Mouse (Mus musculus): ENCODE measurements around the gene Ormdl2.
"Not testable (repeated sequence)": the region's sequence is repeated elsewhere in the genome, so short reads cannot be mapped to it uniquely, and the experiment has no call there.

The Ormdl2 gene

DNA sequence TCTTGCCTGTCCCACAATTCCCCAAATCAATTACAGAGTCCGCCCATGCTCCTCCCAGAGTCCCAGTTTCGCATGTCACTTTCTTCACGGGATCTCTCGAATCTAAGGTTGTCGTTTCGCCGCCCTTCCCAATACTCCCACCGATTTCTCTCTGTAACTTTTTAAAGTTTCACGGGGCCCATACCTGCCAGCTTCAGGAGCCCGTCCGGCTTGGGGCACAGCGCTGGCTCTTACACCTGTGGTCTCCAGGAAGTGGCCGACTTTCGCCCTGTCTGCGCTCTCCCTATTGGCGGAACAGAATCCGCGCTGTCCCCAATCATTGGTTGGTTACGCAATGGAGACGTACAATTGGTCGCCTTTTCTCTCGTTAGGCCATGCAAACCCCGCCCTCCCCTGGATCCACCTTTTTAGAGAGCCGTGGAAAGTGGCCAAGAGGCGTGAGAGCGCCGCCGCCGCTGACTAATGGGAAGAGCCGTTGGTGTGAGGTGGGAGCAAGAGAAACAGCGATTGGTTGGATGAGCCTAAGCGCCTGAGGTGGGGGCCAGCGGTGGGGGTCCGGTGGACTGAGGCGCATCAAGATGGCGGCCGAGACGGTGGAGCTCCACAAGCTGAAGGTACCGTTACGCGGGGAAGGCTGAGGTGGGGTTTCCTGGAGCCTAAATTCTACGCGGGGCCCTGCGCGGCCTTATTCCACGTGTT, at the start of gene Ormdl2:
Gene Ormdl2, minus strand, starts transcription at position 288 of the 699 bp plus-strand sequence.
- DNase-seq (ENCODE audit: low read depth in 1 of 2, low spot score in 2 of 2): peak; percentile 97 to 99

- no peak for DNase-seq (ENCODE audit: low read depth in 1 of 2, low spot score in 2 of 2)
These were observed 48.9 kb upstream of the Ormdl2 start for GRCm38 (mm10) chr10:128870341-128870740.

DNA sequence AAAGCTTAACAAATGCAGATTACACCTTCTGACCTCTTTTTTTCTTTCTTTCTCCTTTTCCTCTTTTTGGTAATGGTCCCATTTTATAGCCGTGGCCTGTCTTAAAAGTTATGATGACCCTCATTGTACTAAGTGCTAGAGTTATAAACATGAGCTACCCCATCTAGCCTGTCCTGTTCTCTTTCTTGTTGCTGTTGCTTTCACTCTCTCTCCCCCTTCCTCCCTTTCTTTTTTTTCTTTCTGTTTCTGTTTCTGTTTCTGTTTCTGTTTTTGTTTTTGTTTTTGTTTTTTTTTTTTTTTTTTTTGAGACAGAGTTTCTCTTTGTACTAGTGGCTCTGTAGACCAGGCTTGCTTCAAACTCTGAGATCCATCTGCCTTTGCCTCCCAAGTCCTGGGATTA, 45.1 kb upstream of the Ormdl2 start:
- DNase-seq (ENCODE audit: low read depth in 1 of 2, low spot score in 2 of 2): no peak

- no peak for DNase-seq (ENCODE audit: low read depth in 1 of 2, low spot score in 2 of 2)
These were observed 44.6 kb upstream of the Ormdl2 start for GRCm38 (mm10) chr10:128866042-128866441.

- DNase-seq (ENCODE audit: low read depth in 1 of 2, low spot score in 2 of 2): no peak
These were observed 39.7 kb upstream of the Ormdl2 start for GRCm38 (mm10) chr10:128861176-128861575.

DNA sequence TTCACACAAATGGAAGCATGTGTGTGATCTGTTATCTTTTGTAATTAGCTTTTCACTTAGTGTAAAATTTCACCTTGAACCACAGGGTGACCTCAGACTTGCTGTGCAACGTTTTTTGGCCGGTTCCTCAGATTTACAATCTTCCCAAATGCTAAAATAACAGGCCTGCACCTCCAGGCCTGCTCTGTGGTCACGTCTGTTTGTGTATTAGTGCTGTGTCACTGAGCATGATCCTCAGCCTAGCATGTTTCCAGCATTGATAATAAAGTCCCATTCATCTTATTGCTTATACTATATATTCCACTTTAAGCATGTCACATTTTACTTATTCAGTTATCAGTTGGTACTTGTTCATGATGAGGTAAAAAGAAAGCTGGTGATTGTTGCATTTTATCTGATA, 28.9 kb upstream of the Ormdl2 start:
- no peak for DNase-seq (ENCODE audit: low read depth in 1 of 2, low spot score in 2 of 2)

DNA sequence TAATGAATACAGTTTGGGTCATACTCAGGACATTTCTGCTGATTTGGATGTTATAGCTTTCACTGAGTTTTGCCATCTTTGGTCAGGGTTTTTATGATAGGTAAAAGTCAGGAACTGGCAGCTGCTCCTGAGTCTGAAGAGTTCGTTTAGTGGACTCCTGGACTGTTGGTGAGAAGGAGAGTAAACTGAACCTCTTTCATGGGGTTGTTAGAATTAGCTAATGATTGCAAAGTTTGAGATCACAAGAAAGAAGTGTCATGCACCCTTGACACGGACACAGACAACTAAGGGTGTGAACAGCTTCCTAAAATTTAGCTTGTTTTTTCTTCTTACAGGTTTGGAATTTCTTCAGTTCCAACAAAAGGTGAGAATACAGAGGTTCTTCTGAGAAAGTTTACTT, 27.0 kb upstream of the Ormdl2 start:
- DNase-seq (ENCODE audit: low read depth in 1 of 2, low spot score in 2 of 2): no peak

DNA sequence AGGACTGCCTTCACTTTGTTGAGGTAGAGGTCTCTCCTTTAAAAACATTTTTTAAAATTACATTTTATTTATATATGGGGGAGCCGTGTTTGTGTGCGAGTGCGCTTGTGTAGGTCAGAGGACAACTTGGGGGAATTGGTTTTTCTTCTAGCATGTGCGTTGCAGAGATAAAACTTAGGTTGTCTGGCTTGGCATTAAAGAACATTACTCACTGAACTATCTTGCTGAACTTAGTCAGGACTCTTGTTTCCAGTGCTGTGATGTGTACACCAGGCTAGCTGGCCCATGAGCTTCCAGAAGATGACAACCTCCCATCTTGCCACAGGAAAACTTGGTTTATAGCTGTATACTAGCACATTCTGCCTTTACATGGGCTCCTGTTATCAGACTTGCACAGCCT, 25.2 kb upstream of the Ormdl2 start:
- no peak for DNase-seq (ENCODE audit: low read depth in 1 of 2, low spot score in 2 of 2)

GRCm38 (mm10) chr10:128845516-128845915, 24.1 kb upstream of the Ormdl2 start:
- DNase-seq (ENCODE audit: low read depth in 1 of 2, low spot score in 2 of 2): no peak

- DNase-seq (ENCODE audit: low read depth in 1 of 2, low spot score in 2 of 2): no peak
These were observed 21.8 kb upstream of the Ormdl2 start for GRCm38 (mm10) chr10:128843260-128843659.

- no peak for DNase-seq (ENCODE audit: low read depth in 1 of 2, low spot score in 2 of 2)
These were observed 19.2 kb upstream of the Ormdl2 start for GRCm38 (mm10) chr10:128840612-128841011.

DNA sequence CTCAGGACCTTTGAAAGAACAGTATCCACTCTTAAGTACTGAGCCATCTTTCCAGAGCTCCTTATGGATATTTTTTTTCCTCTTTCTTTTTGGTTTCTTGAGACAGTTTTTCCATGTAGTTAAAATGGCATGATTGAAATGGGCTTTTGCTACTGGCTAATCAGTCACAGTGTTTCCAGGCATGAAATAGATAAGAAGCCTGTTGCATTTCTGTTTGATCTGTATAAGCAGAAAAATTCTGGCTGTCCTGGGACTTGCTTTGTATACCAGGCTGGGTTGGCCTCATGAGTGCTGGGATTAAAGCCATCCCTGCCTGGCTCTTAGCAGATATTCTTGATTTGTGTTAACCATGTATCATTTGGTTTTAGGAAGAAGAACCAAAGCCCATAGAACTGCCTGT, 18.0 kb upstream of the Ormdl2 start:
- DNase-seq (ENCODE audit: low read depth in 1 of 2, low spot score in 2 of 2): no peak

GRCm38 (mm10) chr10:128837400-128837799, 16.0 kb upstream of the Ormdl2 start:
- DNase-seq (ENCODE audit: low read depth in 1 of 2, low spot score in 2 of 2): no peak

- DNase-seq (ENCODE audit: low read depth in 1 of 2, low spot score in 2 of 2): no peak
These were observed 2.4 kb upstream of the Ormdl2 start for GRCm38 (mm10) chr10:128823821-128824220.

GRCm38 (mm10) chr10:128823087-128823486, 1.6 kb upstream of the Ormdl2 start:
- DNase-seq (ENCODE audit: low read depth in 1 of 2, low spot score in 2 of 2): not testable (repeated sequence)

DNA sequence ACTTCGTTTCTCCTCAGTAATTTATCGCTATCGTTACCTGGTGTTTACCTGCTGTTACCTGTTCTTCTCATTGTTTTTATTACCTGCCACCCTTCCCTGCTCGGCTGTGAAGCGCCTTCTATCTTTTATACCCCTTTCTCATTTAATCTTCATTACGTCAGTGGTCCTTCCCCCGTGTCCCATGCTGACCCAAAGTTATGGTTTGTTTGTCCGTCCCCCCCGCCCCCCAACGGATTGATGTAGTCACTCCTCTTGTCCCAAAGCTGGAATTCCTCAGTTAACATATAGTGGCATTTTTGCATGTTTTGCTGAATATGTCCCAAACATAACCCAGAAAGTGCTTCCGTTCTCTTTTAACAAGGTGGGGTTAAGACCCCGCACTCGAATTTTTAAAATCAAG, 690 bp upstream of the Ormdl2 start:
- no peak for DNase-seq (ENCODE audit: low read depth in 1 of 2, low spot score in 2 of 2)

- DNase-seq (ENCODE audit: low read depth in 1 of 2, low spot score in 2 of 2): no peak
These were observed 1.2 kb downstream of the Ormdl2 start for GRCm38 (mm10) chr10:128820217-128820616.

- DNase-seq (ENCODE audit: low read depth in 1 of 2, low spot score in 2 of 2): no peak
These were observed 4.4 kb downstream of the Ormdl2 start, which contains the start of gene Sarnp for GRCm38 (mm10) chr10:128817033-128817432. Gene Sarnp, plus strand, starts transcription at chr10:128817333.

- DNase-seq (ENCODE audit: low read depth in 1 of 2, low spot score in 2 of 2): no peak
These were observed 14.4 kb downstream of the Ormdl2 start for GRCm38 (mm10) chr10:128807018-128807417.

- DNase-seq (ENCODE audit: low read depth in 1 of 2, low spot score in 2 of 2): no peak
These were observed 15.4 kb downstream of the Ormdl2 start for GRCm38 (mm10) chr10:128806086-128806485.

DNA sequence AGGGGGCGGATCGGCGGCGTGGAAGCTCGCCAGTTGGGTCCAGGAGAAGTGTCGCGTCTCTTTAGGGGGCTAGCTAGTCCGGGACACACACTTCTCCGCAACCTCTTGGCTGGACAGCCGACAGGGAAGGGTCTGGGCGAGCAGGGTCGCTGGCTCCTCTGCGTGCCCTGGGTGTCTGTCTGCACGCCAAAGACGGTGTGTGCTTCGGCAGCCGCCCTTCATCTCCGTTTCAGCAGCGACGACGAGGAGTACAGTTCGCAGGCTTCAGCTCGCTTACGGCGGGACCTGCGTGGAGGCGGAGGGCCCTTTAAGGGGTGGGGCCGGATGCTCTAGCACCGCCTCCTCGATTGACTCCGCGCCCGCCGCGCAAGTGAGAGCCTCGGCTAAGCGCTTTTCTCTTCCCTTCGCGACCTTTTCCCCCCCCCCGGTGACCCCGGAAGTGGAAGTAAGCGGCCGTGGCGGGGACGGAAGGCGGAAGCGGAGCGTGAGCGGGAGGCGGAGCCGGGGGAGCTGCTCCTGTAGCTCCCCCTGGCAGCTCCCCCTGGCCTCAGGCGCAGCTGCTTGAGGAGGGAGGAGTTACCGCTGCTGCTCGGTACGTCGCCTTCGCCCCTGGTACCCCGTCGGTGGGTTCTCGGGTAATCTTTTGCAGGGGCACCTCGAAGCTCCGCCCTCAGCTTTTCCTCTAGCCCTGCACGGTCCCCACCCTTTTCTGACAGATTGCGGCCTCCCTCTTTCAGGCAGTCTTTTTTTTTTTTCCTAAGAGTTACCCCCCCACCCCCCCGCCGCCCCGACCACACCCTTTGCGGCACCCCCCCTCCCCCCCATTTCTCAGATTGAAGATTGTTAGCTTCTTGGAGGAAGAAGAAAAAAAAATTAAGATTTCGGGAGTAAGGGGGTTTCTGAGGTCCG, 16.1 kb downstream of the Ormdl2 start:
- DNase-seq (ENCODE audit: low read depth in 1 of 2, low spot score in 2 of 2): peak; percentile 81 to 87

Data from monocyte, adult 2 months (primary cell).